28 mouse cellular contexts compared by ENCODE assay signal in the genomic region with DNA sequence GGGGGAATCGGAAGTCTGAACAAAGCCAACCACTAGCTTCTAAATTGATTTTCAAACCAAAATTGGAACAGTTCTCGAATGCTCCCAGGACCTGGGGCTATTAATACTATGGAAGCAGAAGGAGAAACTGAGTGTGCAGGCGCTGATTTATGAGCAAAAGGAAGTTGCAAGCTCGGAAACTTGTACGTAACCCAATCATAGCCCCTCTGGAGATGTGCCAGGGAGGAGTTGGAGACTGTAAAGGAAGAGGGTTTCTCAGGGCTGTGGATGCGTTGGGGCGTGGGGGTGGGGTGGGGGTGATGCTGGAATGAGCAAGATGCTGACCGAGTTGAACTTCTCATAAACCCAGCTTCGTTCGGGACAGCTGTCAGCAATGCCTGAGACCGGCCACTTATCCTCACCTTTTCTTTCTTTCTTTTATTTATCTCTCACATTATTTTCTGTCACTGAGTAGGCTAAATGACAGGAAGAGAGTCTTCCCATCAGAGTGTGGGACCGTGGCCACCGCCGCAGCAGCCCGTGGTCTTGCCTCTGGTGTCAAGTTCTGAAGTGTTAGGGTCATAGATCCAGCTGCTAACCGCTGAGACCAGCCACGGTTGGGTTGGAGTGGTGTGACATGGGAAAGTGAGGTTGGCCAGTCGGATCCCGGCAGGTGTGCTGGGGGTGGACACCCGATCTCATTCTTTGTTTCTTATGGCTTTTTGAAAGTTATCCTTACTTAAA. TPM values are rescaled to one million over a fixed set of nuclear protein-coding genes. Genes with fewer than 3 reads are reported as not detected.
DNase-seq lines count a peak whose midpoint lies in the region; ATAC-seq and TF ChIP-seq lines count a peak whose summit lies in the region.
"Had no signal": no experiment of that assay in that cellular context is flagged by ENCODE, and none has a peak within 500 bp of the region (broad histone marks: within the 10 kb centered on the region; RNA-seq: fewer than 3 reads in every experiment).

No protein-coding gene starts in this region.

- no peaks in the 10 kb centered on the region for H3K9me3 ChIP-seq in intestine, embryonic 14.5 days (ENCODE audit: control insufficient read depth, low read length)
- H3K9me3 ChIP-seq in intestine, postnatal 0 days (ENCODE audit: control insufficient read depth): no peaks in the 10 kb centered on the region
- H3K9me3 ChIP-seq in kidney, embryonic 15.5 days (replicated peaks): no peaks in the 10 kb centered on the region
- H3K9me3 ChIP-seq: embryonic facial prominence, embryonic 15.5 days; hindbrain, embryonic 12.5 days; liver, embryonic 12.5 days; midbrain, embryonic 10.5 days had no signal

- TF ChIP-seq CTCF in intestine, postnatal 0 days (IDR thresholded peaks at IDR 0.05; ENCODE audit: low read depth): no peak

- H3K9ac ChIP-seq in intestine, embryonic 14.5 days (ENCODE audit: low read length): no peak overlapping the region
- no peak overlapping the region for H3K9ac ChIP-seq in intestine, postnatal 0 days (ENCODE audit: low read depth, low read length)
- H3K9ac ChIP-seq in kidney, embryonic 15.5 days: no peak overlapping the region
- H3K9ac ChIP-seq: embryonic facial prominence, embryonic 15.5 days; forebrain, postnatal 0 days; hindbrain, embryonic 12.5 days; liver, embryonic 12.5 days had no signal

- 56% methylated on average over 20 of the region's 20 CpGs for WGBS in intestine, embryonic 14.5 days
- WGBS in intestine, postnatal 0 days: 57% methylated on average over 20 of the region's 20 CpGs
- WGBS in kidney, embryonic 15.5 days: 34% methylated on average over 20 of the region's 20 CpGs

- no peak overlapping the region for H3K4me3 ChIP-seq in intestine, embryonic 14.5 days (ENCODE audit: low read depth, low read length)
- no peak overlapping the region for H3K4me3 ChIP-seq in intestine, postnatal 0 days (ENCODE audit: low read depth, low read length)
- no peak overlapping the region for H3K4me3 ChIP-seq in kidney, embryonic 15.5 days (replicated peaks)
- H3K4me3 ChIP-seq: embryonic facial prominence, embryonic 15.5 days; hindbrain, embryonic 12.5 days; layer of hippocampus, adult 2 months; liver, embryonic 12.5 days; midbrain, embryonic 10.5 days had no signal

- peaks cover 8% of the 10 kb centered on the region; the same call in 1 of the 2 replicates for H3K4me1 ChIP-seq in intestine, embryonic 14.5 days (replicated peaks; ENCODE audit: control insufficient read depth, insufficient read depth, low read length)
- H3K4me1 ChIP-seq in intestine, postnatal 0 days (replicated peaks; ENCODE audit: control insufficient read depth, insufficient read depth, low read length): no peaks in the 10 kb centered on the region
- H3K4me1 ChIP-seq in kidney, embryonic 15.5 days: peaks cover 14% of the 10 kb centered on the region
- H3K4me1 ChIP-seq: hindbrain, embryonic 12.5 days; liver, embryonic 12.5 days; midbrain, embryonic 10.5 days had no signal

- H3K27ac ChIP-seq in intestine, embryonic 14.5 days (ENCODE audit: low read depth): no peak overlapping the region
- no peak overlapping the region for H3K27ac ChIP-seq in intestine, postnatal 0 days (ENCODE audit: low read depth, low read length)
- peak overlapping the region; percentile 54 for H3K27ac ChIP-seq in kidney, embryonic 15.5 days
- H3K27ac ChIP-seq: embryonic facial prominence, embryonic 15.5 days; hindbrain, embryonic 12.5 days; layer of hippocampus, adult 2 months; liver, embryonic 12.5 days; macrophage; midbrain, embryonic 10.5 days had no signal

- 0 out of 2 replicates have a peak overlapping the region, but pooled peaks have one; percentile 11 for H3K4me2 ChIP-seq in intestine, embryonic 14.5 days (ENCODE audit: low read length)
- no peak overlapping the region for H3K4me2 ChIP-seq in intestine, postnatal 0 days (replicated peaks; ENCODE audit: low read depth)
- H3K4me2 ChIP-seq in kidney, embryonic 15.5 days: peak overlapping the region; percentile 24; the same call in 1 of the 2 replicates
- H3K4me2 ChIP-seq: embryonic facial prominence, embryonic 15.5 days; heart, embryonic 11.5 days; hindbrain, embryonic 12.5 days; liver, embryonic 12.5 days had no signal

- no peaks in the 10 kb centered on the region for H3K27me3 ChIP-seq in intestine, embryonic 14.5 days (replicated peaks; ENCODE audit: control insufficient read depth, insufficient read depth, low read length)
- no peaks in the 10 kb centered on the region for H3K27me3 ChIP-seq in intestine, postnatal 0 days (replicated peaks; ENCODE audit: control insufficient read depth, insufficient read depth, low read length)
- H3K27me3 ChIP-seq in kidney, embryonic 15.5 days: no peaks in the 10 kb centered on the region
- H3K27me3 ChIP-seq: embryonic facial prominence, embryonic 15.5 days; liver, embryonic 12.5 days had no signal

- no peak for ATAC-seq in intestine, embryonic 14.5 days (replicated peaks; ENCODE audit: low FRiP score, low TSS enrichment, low read depth)
- no peak for ATAC-seq in intestine, postnatal 0 days
- ATAC-seq in kidney, embryonic 15.5 days (replicated peaks; ENCODE audit: low FRiP score): 0 out of 2 replicates have a peak, but pooled peaks have one; percentile 29
- ATAC-seq: forebrain, postnatal 0 days; liver, embryonic 12.5 days had no signal

- no peak for DNase-seq in intestine, embryonic 14.5 days (ENCODE audit: low spot score)
- DNase-seq in kidney, adult 11 months: peak; percentile 27
- peak; percentile 66 to 77 for DNase-seq in kidney, postnatal 4 days
- no peak for DNase-seq in right cerebral cortex, postnatal 25 days
- no peak for DNase-seq in heart, adult 18-20 months
- no peak for DNase-seq in B cell, adult 2 months
- DNase-seq: cerebellum, adult 11-12 months; cerebellum, postnatal 14 days; forebrain, postnatal 0 days; heart, postnatal 10 days; thymus, postnatal 36 days had no signal

- H3K36me3 ChIP-seq in intestine, embryonic 14.5 days (ENCODE audit: control insufficient read depth, insufficient read depth, low read length): no peaks in the 10 kb centered on the region
- H3K36me3 ChIP-seq in intestine, postnatal 0 days (ENCODE audit: control insufficient read depth, insufficient read depth): no peaks in the 10 kb centered on the region
- H3K36me3 ChIP-seq in kidney, embryonic 15.5 days: no peaks in the 10 kb centered on the region
- H3K36me3 ChIP-seq: embryonic facial prominence, embryonic 15.5 days; G1E; hindbrain, embryonic 12.5 days; liver, embryonic 12.5 days; midbrain, embryonic 10.5 days had no signal

RNA-seq across cellular contexts. Expression of gene Gm3045, which starts 54.2 kb away (rescaled TPM):
- not detected in 2 replicates for polyA plus RNA-seq in intestine, embryonic 14.5 days (2014; fragmentation: Nextera tagmentation; extraction: Ambion mirVana)
- not detected in 2 replicates for polyA plus RNA-seq in intestine, postnatal 0 days (2015; fragmentation: Nextera tagmentation; extraction: Ambion mirVana)
- polyA plus RNA-seq in kidney, embryonic 15.5 days (2015; fragmentation: Nextera tagmentation; extraction: Ambion mirVana): not detected in 2 replicates
- total RNA-seq in heart, adult 18-20 months (2021): not detected
- total RNA-seq: adrenal gland, postnatal 36 days; forebrain, postnatal 0 days; gastrocnemius, adult 18-20 months; gastrocnemius, postnatal 4 days; heart, postnatal 10 days; layer of hippocampus, adult 2 months; left cerebral cortex, postnatal 25 days; monocyte, adult 5-6 weeks had no signal
- polyA plus RNA-seq: forebrain, postnatal 0 days; G1E; heart, embryonic 11.5 days; hindbrain, embryonic 12.5 days; liver, embryonic 12.5 days; macrophage; midbrain, embryonic 10.5 days; neural tube, embryonic 11.5 days; small intestine, adult 2 months had no signal

Comparison
In these comparisons a context has a peak if more than half of its experiments do, and no peak if none do; other contexts are left out.
1. DNase-seq: peak in kidney, adult 11 months (single experiment) and kidney, postnatal 4 days (2 of 2); none in intestine, embryonic 14.5 days (single experiment), right cerebral cortex, postnatal 25 days (single experiment), heart, adult 18-20 months (0 of 2) and B cell, adult 2 months (0 of 2).